Mouse (Mus musculus): ENCODE measurements around the gene Gprin3. TPM values are rescaled to one million over a fixed set of nuclear protein-coding genes. Genes with fewer than 3 reads are reported as not detected.

Gene Gprin3
- polyA plus RNA-seq (2012; fragmentation: generic; extraction: Trizol), result 0.32 TPM
- long read RNA-seq, experiment 1, full-length matches to known transcripts, result 2 of 4 reads
- long read RNA-seq, experiment 1, partial matches to known transcripts, result 0 of 4 reads
- long read RNA-seq, experiment 1, other reads (novel, unspliced or antisense), result 2 of 4 reads
- long read RNA-seq, experiment 2, full-length matches to known transcripts, result 15 of 16 reads
- long read RNA-seq, experiment 2, partial matches to known transcripts, result 0 of 16 reads
- long read RNA-seq, experiment 2, other reads (novel, unspliced or antisense), result 1 of 16 reads

DNA sequence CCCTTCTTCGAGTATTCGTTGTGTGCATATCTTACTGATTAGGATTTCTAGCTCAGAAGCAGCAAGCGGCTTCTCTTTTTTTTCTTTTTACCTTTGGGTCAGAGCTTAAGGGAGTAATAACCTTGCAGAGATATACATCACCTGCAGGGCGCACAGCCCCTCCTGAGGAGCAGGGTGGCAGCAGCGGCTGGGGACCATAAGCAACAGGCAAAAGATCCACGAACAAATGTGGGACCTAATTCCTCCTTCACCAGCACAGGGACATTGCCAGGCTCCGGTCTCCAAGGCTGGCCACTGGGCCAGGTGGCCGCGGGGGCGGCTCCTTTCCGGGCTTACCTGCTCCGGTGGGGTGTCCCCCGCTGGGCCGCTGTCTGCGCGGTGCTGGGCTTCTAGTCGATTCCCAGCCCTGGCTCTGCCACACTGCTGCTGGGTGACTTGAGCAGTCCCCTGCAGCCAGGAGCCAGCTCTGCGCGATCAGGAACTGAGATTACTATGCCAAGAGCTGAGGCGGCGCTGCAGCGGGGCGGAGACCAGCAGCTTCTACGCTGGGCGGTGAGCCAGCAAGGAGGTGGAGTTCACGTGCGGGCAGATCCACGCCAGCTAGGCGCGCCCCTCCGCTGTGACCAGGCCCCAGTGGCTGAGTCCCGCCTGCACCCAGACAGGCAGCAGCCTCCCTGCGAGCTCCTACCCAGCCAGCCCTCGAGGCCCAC, at the start of gene Gprin3:
Gprin3 (minus strand) TSS at position 471 of the 710 bp plus-strand sequence.
- Histone ChIP-seq H3K79me3 (ENCODE audit: low read depth) (no peaks in the 10 kb centered on the region), H3K4me3 (ENCODE audit: insufficient read depth, poor library complexity, severe bottlenecking) (no peak within 1 kb of the TSS)

DNA sequence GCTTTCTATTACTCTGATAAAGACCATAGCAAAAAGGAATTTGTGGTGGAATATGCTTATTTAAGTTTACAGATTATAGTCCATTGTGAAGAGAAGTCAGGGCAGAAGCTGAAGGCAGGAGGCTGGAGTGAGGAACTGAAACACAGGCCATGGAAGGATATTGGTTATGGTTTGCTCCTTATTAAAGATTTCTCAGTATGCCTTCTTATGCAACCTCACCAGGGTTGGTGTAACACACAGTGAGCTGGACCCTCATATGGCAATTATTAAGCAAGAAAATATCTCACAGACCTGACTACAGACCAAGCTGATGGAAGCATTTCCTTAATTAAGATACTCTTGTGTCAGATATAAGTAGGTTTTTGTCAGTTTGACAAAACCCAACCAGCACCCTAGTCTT, 32.8 kb upstream of the Gprin3 start:
- Histone ChIP-seq H3ac (ENCODE audit: control insufficient read depth, insufficient read length, low read depth) (no peak overlapping the region), H3K36me3 (ENCODE audit: control insufficient read depth, insufficient read depth) (no peaks in the 10 kb centered on the region), H3K79me2 (ENCODE audit: control insufficient read depth, insufficient read depth) (no peaks in the 10 kb centered on the region), H3K79me3 (ENCODE audit: low read depth) (no peaks in the 10 kb centered on the region), H3K4me3 (ENCODE audit: insufficient read depth, poor library complexity, severe bottlenecking) (no peak overlapping the region), H3K27me3 (ENCODE audit: control insufficient read depth, insufficient read depth, insufficient read length) (no peaks in the 10 kb centered on the region)
- TF ChIP-seq USF1 (IDR thresholded peaks at IDR 0.05; ENCODE audit: low read depth), result no peak
- TF ChIP-seq MAX (IDR thresholded peaks at IDR 0.05), result no peak
- TF ChIP-seq FOSL1 (IDR thresholded peaks at IDR 0.05; ENCODE audit: insufficient read depth, low read length, poor library complexity, severe bottlenecking), result no peak
- TF ChIP-seq CTCF (IDR thresholded peaks at IDR 0.05; ENCODE audit: control insufficient read depth, insufficient read depth, insufficient read length), result no peak
- no peak for TF ChIP-seq MYOG (IDR thresholded peaks at IDR 0.05; ENCODE audit: control insufficient read depth, extremely low read depth, insufficient read length)
- TF ChIP-seq MYOD1 (IDR thresholded peaks at IDR 0.05; ENCODE audit: control insufficient read depth, insufficient read length, low read depth), result no peak
- TF ChIP-seq CEBPB (IDR thresholded peaks at IDR 0.05; ENCODE audit: low read depth), result no peak

More for the DNA sequence above, at the start of gene Gprin3:
- no peaks in the 10 kb centered on the region for H3K79me2 ChIP-seq (ENCODE audit: control insufficient read depth, insufficient read depth)
- H3K27me3 ChIP-seq (ENCODE audit: control insufficient read depth, insufficient read depth, insufficient read length), result no peaks in the 10 kb centered on the region
- peak within 1 kb of the TSS; percentile 12 for H3ac ChIP-seq (ENCODE audit: control insufficient read depth, insufficient read length, low read depth)
- no peaks in the 10 kb centered on the region for H3K36me3 ChIP-seq (ENCODE audit: control insufficient read depth, insufficient read depth)
- TF ChIP-seq MYOD1 (IDR thresholded peaks at IDR 0.05; ENCODE audit: control insufficient read depth, insufficient read length, low read depth) (no peak), CEBPB (IDR thresholded peaks at IDR 0.05; ENCODE audit: low read depth) (no peak), USF1 (IDR thresholded peaks at IDR 0.05; ENCODE audit: low read depth) (no peak), FOSL1 (IDR thresholded peaks at IDR 0.05; ENCODE audit: insufficient read depth, low read length, poor library complexity, severe bottlenecking) (no peak), MAX (IDR thresholded peaks at IDR 0.05) (no peak)

DNA sequence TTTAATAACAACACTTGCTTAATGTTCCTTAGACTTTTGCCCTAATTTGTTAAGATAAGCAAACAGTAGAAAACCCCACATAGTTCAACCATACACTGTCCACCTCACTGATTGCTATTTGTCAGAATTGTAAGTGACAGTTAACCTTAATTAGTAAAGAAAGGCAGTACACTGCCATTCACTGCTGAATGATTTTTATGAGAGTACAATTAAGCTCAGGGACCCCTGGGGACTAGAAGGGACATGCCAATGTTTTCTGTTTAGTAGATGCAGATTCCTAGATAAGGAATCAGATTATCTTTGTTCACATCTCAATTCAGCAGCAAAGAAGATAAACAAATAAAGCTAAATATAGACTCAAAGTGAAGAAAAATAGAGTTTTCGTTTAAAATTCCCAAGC, 30.0 kb upstream of the Gprin3 start:
- no peaks in the 10 kb centered on the region for H3K79me2 ChIP-seq (ENCODE audit: control insufficient read depth, insufficient read depth)
- TF ChIP-seq MAX (IDR thresholded peaks at IDR 0.05) (no peak), MYOG (IDR thresholded peaks at IDR 0.05; ENCODE audit: control insufficient read depth, extremely low read depth, insufficient read length) (no peak)
- no peak overlapping the region for H3ac ChIP-seq (ENCODE audit: control insufficient read depth, insufficient read length, low read depth)
- H3K27me3 ChIP-seq (ENCODE audit: control insufficient read depth, insufficient read depth, insufficient read length), result no peaks in the 10 kb centered on the region
- H3K36me3 ChIP-seq (ENCODE audit: control insufficient read depth, insufficient read depth), result no peaks in the 10 kb centered on the region
- no peak overlapping the region for H3K4me3 ChIP-seq (ENCODE audit: insufficient read depth, poor library complexity, severe bottlenecking)
- no peaks in the 10 kb centered on the region for H3K79me3 ChIP-seq (ENCODE audit: low read depth)

DNA sequence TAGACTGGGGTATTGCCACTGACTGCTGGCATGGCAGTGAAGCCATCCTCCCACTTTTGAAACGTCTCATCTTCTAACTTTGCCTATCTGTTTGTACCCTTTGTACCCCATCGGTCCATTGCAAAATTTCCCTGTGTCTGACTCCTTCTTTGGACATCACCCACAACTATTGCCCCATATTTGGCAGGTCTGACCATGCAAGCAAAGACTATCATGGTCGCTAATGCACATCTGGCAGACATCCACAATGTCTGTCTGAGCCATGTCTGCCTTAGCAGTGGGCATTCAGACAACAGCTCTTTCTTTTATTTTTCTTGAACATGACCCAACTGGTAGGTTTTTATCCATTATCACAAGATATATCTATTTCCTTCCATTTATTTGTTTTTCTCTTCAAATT, 25.3 kb upstream of the Gprin3 start:
- Histone ChIP-seq H3K79me2 (ENCODE audit: control insufficient read depth, insufficient read depth) (no peaks in the 10 kb centered on the region), H3K36me3 (ENCODE audit: control insufficient read depth, insufficient read depth) (no peaks in the 10 kb centered on the region), H3K27me3 (ENCODE audit: control insufficient read depth, insufficient read depth, insufficient read length) (no peaks in the 10 kb centered on the region), H3K4me3 (ENCODE audit: insufficient read depth, poor library complexity, severe bottlenecking) (no peak overlapping the region), H3K79me3 (ENCODE audit: low read depth) (no peaks in the 10 kb centered on the region), H3ac (ENCODE audit: control insufficient read depth, insufficient read length, low read depth) (no peak overlapping the region)
- TF ChIP-seq CEBPB (IDR thresholded peaks at IDR 0.05; ENCODE audit: low read depth), result peak; percentile 90
- TF ChIP-seq MAX (IDR thresholded peaks at IDR 0.05), result no peak
- TF ChIP-seq MYOD1 (IDR thresholded peaks at IDR 0.05; ENCODE audit: control insufficient read depth, insufficient read length, low read depth), result no peak

DNA sequence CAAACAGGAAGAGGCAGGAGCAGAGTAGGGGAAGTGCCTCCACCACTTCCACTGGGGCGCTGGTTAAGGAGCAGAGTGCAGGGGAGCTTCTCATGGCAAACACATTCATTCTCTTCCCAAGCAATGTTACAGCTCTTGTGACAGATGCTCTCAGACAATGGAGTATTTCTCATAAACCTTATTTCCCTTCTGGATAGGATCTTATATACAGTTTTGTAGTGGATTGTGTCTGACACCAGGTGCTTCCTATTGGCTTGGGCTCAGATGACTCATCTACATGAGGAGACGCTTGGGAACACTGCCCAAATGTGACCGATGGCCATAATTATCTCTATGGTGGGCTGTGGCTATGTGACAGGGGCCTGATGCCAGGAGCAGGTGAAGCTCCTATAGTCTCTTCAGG, 19.0 kb upstream of the Gprin3 start:
- Histone ChIP-seq H3K79me3 (ENCODE audit: low read depth) (no peaks in the 10 kb centered on the region), H3K36me3 (ENCODE audit: control insufficient read depth, insufficient read depth) (no peaks in the 10 kb centered on the region), H3K79me2 (ENCODE audit: control insufficient read depth, insufficient read depth) (no peaks in the 10 kb centered on the region), H3K4me3 (ENCODE audit: insufficient read depth, poor library complexity, severe bottlenecking) (no peak overlapping the region), H3K27me3 (ENCODE audit: control insufficient read depth, insufficient read depth, insufficient read length) (no peaks in the 10 kb centered on the region), H3ac (ENCODE audit: control insufficient read depth, insufficient read length, low read depth) (no peak overlapping the region)
- TF ChIP-seq CEBPB (IDR thresholded peaks at IDR 0.05; ENCODE audit: low read depth) (no peak), USF1 (IDR thresholded peaks at IDR 0.05; ENCODE audit: low read depth) (no peak), MAX (IDR thresholded peaks at IDR 0.05) (no peak), CTCF (IDR thresholded peaks at IDR 0.05; ENCODE audit: control insufficient read depth, insufficient read depth, insufficient read length) (no peak), MYOD1 (IDR thresholded peaks at IDR 0.05; ENCODE audit: control insufficient read depth, insufficient read length, low read depth) (peak; percentile 80), FOSL1 (IDR thresholded peaks at IDR 0.05; ENCODE audit: insufficient read depth, low read length, poor library complexity, severe bottlenecking) (no peak), MYOG (IDR thresholded peaks at IDR 0.05; ENCODE audit: control insufficient read depth, extremely low read depth, insufficient read length) (no peak)

DNA sequence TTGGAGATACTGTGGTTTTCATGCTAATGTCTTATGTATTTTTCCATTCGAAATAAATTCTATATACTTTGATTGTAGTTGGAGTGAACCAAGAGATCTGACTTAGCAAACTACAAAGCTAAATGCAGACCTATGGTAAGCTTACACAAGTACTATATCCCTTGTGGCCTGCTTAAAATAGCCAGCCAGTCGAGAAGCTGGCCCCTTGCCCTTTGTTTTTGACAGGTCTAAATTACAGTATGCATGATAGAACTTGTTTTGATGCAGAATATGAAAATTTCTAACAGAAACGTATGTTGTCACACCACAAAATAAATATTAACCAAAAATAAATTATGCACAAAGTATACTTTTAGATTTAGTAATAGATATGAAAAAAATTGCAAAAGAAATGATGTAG, 9.8 kb upstream of the Gprin3 start:
- Histone ChIP-seq H3K79me2 (ENCODE audit: control insufficient read depth, insufficient read depth) (no peaks in the 10 kb centered on the region), H3K4me3 (ENCODE audit: insufficient read depth, poor library complexity, severe bottlenecking) (no peak overlapping the region), H3K79me3 (ENCODE audit: low read depth) (no peaks in the 10 kb centered on the region), H3K36me3 (ENCODE audit: control insufficient read depth, insufficient read depth) (no peaks in the 10 kb centered on the region), H3K27me3 (ENCODE audit: control insufficient read depth, insufficient read depth, insufficient read length) (no peaks in the 10 kb centered on the region), H3ac (ENCODE audit: control insufficient read depth, insufficient read length, low read depth) (no peak overlapping the region)
- TF ChIP-seq FOSL1 (IDR thresholded peaks at IDR 0.05; ENCODE audit: insufficient read depth, low read length, poor library complexity, severe bottlenecking) (no peak), MAX (IDR thresholded peaks at IDR 0.05) (no peak), CEBPB (IDR thresholded peaks at IDR 0.05; ENCODE audit: low read depth) (no peak), USF1 (IDR thresholded peaks at IDR 0.05; ENCODE audit: low read depth) (no peak), MYOD1 (IDR thresholded peaks at IDR 0.05; ENCODE audit: control insufficient read depth, insufficient read length, low read depth) (no peak)

All from C2C12 (cell line).